Mouse (Mus musculus) neural tube, embryonic 11.5 days (tissue): ENCODE data around the gene Hnrnpk. TPM values are rescaled to one million over a fixed set of nuclear protein-coding genes. Genes with fewer than 3 reads are reported as not detected.

Experiments used
- ATAC-seq: fragments of 200-750 bp; cut with Nextera tagmentation; 2 replicates; pipeline ENCODE4 v1.8.0; 2017; ENCODE audit warnings: moderate number of reproducible peaks, mild to moderate bottlenecking, moderate TSS enrichment, moderate library complexity; ENCODE audit not compliant: insufficient read depth, low FRiP score, low TSS enrichment
- DNase-seq: peaks from one replicate; pipeline ENCODE4 v3.0.0-alpha.2; 2015; ENCODE audit warnings: low spot score
- H3K27ac ChIP-seq: fragments of 300-500 bp; sonication (generic); 2 replicates; pipeline ENCODE4 v1.5.1; 2014; ENCODE audit warnings: low read depth, mild to moderate bottlenecking, low read length
- H3K27me3 ChIP-seq: fragments of 300-500 bp; sonication (generic); 2 replicates; pipeline ENCODE4 v1.6.1; 2014; ENCODE audit warnings: mild to moderate bottlenecking, low read length, mixed read lengths; ENCODE audit not compliant: control insufficient read depth, insufficient read depth
- H3K36me3 ChIP-seq: fragments of 300-500 bp; sonication (generic); 2 replicates; pipeline ENCODE4 v1.6.1; 2014; ENCODE audit warnings: mild to moderate bottlenecking, low read length, moderate library complexity, mixed read lengths; ENCODE audit not compliant: control insufficient read depth, insufficient read depth
- H3K4me1 ChIP-seq: fragments of 300-500 bp; sonication (generic); 2 replicates; pipeline ENCODE4 v1.6.1; 2014; ENCODE audit warnings: low read length, mixed read lengths; ENCODE audit not compliant: control insufficient read depth, insufficient read depth
- H3K4me2 ChIP-seq: fragments of 300-500 bp; sonication (generic); 2 replicates; pipeline ENCODE4 v1.6.1; 2014; ENCODE audit warnings: low read depth, mild to moderate bottlenecking, moderate library complexity
- H3K4me3 ChIP-seq: fragments of 300-500 bp; sonication (generic); 2 replicates; pipeline ENCODE4 v1.5.1; 2014; ENCODE audit warnings: low read depth, low read length
- H3K9ac ChIP-seq: fragments of 300-500 bp; sonication (generic); 2 replicates; pipeline ENCODE4 v1.6.1; 2014; ENCODE audit warnings: mild to moderate bottlenecking, low read length
- H3K9me3 ChIP-seq: fragments of 300-500 bp; sonication (generic); 2 replicates; pipeline ENCODE4 v1.6.1; 2016; ENCODE audit warnings: low read length; ENCODE audit not compliant: control insufficient read depth
- WGBS: fragments of 180-500 bp; shearing (Covaris S2); extraction: QIAGEN DNeasy Blood & Tissue Kit; methylation state at CpG from one replicate; pipeline ENCODE4 v1.1.7; 2014; 5-methylcytosine and 5-hydroxymethylcytosine counted together
- microRNA counts: library from miRNA; unstranded; fragments of <30 nt; microRNA quantifications from one replicate; lab custom pipeline; 2015
- microRNA-seq: library from miRNA; unstranded; fragments of <30 nt; microRNA quantifications from one replicate; pipeline ENCODE4, GENCODE M21; 2016
- polyA plus RNA-seq: library from polyadenylated mRNA; unstranded; fragments of >200 nt; fragmentation: Nextera tagmentation; extraction: Ambion mirVana; gene quantifications from 2 replicates; pipeline ENCODE4 v1.2.1, GENCODE M21; 2014

The Hnrnpk gene
- polyA plus RNA-seq, 1 experiment from 2014 or later, result 2,440 TPM

DNA sequence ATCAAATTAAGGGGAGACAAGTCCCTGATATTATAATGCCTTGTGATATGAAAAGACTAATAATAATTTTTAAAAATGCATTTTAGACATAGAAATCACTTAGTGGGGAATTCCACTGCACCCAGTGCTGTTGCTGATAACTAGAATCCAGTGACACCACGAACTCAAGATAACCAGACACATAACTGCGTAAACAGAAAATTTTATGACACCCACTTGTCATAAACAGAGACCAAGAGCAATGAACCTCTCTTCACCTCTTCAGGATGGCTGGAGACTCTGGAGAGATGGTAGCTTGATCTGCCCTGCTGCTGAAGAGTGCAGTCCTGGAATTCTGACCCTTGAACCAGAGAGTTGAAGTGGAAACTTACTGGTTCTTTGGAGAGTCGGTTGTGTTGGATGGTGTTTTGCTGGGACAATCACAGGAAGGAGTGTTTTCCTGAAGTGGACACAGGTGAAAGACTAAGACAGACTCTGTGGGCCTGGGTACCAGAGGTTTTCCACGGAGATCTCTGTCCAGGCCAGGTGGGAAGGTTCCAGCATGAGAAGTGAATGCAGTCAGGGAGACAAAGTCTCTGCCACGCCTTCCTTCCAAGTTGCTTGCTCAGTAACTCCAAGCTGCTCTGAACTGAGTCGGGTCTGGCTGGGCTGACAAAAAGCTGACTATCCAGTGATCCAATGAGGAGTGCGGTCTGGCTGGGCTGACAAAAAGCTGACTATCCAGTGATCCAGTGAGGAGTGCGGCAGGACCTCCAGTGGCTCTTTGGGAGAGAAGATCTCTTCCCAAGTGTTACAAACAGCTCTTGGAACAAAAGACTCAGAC, 38.6 kb downstream of the Hnrnpk start:
- Histone ChIP-seq H3K4me2 (no peak overlapping the region), H3K27me3 (no peaks in the 10 kb centered on the region), H3K36me3 (no peaks in the 10 kb centered on the region), H3K9me3 (no peaks in the 10 kb centered on the region), H3K4me1 (no peaks in the 10 kb centered on the region), H3K27ac (no peak overlapping the region), H3K9ac (no peak overlapping the region), H3K4me3 (no peak overlapping the region)
- ATAC-seq (no peak), DNase-seq (no peak)
- WGBS, result 89% methylated on average over 8 of the region's 8 CpGs

DNA sequence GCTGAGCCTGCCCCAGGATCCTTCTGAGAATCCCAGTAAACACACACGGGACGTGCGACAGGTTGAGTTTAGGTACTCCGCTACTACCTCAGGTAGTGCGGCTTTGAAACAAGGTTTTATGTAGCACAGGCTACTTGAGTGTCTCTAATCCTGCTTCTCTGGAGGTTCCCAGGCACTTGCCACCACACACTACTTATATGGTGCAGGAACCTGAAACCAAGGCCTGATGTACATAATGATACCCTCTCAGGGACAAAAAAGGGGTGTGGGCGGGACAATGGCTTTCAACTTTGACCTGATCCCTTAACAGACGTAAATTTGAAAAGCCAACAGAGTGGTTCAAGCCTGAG, 43.9 kb downstream of the Hnrnpk start:
- Histone ChIP-seq H3K9me3 (no peaks in the 10 kb centered on the region), H3K4me2 (peak overlapping the region; percentile 90), H3K9ac (no peak overlapping the region), H3K27me3 (no peaks in the 10 kb centered on the region), H3K4me1 (no peaks in the 10 kb centered on the region), H3K27ac (no peak overlapping the region), H3K4me3 (peak overlapping the region; percentile 63), H3K36me3 (no peaks in the 10 kb centered on the region)
- DNase-seq, result no peak
- 6% methylated on average over 7 of the region's 7 CpGs for WGBS
- ATAC-seq, result peak; percentile 61

DNA sequence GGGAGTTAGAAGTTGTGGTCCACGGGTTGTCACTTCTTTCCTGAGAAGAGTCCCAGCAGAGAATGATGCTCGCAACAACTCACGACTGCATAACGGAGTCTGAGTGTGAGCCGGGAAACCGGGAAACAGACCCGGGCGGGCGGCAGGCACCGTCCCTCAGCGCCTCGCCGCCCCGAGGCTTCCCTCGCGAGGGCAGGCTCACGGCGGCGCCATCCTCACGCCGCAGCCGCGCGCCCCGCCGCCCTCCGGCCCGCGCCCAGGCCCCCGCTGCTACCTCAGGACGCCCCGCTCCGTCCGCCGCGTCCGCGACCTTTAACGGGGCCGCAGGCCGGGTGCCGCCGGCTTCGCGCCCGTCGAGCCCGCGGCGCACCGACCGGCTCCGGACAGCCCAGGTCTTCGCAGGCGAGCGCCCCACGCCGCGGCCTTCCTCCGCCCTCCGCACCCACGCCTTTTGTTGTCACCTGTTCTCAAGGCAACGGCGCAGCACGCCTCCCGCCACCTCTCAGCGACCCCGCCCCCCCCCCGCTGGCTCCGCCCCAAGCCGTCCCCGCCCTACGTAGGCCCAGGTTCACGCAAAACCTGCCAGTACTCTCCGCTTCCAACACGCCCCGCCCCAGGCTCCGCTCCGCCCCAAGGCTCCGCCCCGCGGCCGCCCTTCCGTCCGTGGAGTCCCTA, 44.4 kb downstream of the Hnrnpk start, which contains the start of gene Kif27:
TSS of gene Kif27 (minus strand) at position 494 of the 675 bp plus-strand sequence.
- H3K4me1 ChIP-seq, result no peaks in the 10 kb centered on the region
- DNase-seq, result peak; percentile 90
- H3K4me2 ChIP-seq, result peak within 1 kb of the TSS; percentile 90
- H3K27me3 ChIP-seq, result no peaks in the 10 kb centered on the region
- under 1% methylated on average over 45 of the region's 85 CpGs for WGBS
- no peaks in the 10 kb centered on the region for H3K36me3 ChIP-seq
- peak within 1 kb of the TSS; percentile 63 for H3K4me3 ChIP-seq
- ATAC-seq, result peak; percentile 94
- H3K27ac ChIP-seq, result no peak within 1 kb of the TSS
- no peaks in the 10 kb centered on the region for H3K9me3 ChIP-seq
- peak within 1 kb of the TSS; percentile 67 for H3K9ac ChIP-seq

DNA sequence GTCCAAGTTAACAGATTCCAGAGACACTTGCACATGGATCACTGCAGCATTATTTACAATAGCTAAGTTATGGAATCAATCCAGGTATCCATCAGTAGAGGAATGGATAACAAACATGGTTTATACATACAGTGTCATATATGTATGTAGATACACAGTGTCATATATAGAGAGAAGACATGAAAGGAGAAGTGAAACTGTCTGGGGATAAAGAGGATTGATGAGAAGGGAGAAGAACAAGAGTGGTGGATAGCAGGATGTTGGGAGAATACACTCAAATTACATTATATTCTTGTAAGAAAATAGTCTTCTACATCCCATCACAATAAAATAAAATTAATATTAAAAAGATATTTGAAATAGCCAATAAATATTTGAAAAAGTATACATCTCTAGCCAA, 50.1 kb downstream of the Hnrnpk start:
- H3K27me3 ChIP-seq, result no peaks in the 10 kb centered on the region
- no peak overlapping the region for H3K9ac ChIP-seq
- no peak overlapping the region for H3K4me2 ChIP-seq
- no peaks in the 10 kb centered on the region for H3K9me3 ChIP-seq
- no peaks in the 10 kb centered on the region for H3K4me1 ChIP-seq
- no peak overlapping the region for H3K4me3 ChIP-seq
- DNase-seq (no peak), ATAC-seq (no peak)
- no peaks in the 10 kb centered on the region for H3K36me3 ChIP-seq
- no peak overlapping the region for H3K27ac ChIP-seq

DNA sequence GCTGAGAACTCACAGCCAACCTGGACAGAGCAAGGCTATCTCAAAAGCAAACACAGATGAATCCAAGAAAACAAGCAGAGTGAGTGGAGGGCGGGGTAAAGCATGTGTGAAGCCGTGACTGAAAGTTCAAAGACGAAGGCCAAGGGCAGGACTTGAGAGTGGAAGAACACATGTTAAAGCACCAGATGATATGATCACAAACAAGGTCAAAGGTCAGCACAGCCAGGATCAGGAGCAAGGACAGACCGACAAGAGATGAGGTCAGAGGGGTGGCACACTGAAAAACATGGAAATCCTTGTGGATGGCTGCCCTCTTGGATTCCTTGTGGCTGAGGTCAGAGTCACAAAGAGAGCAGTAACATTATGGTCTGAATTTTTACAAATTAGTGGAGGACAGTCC, 52.5 kb downstream of the Hnrnpk start:
- Histone ChIP-seq H3K27me3 (no peaks in the 10 kb centered on the region), H3K4me2 (no peak overlapping the region), H3K9ac (no peak overlapping the region), H3K36me3 (no peaks in the 10 kb centered on the region), H3K27ac (no peak overlapping the region), H3K4me3 (no peak overlapping the region), H3K4me1 (no peaks in the 10 kb centered on the region), H3K9me3 (no peaks in the 10 kb centered on the region)
- ATAC-seq (no peak), DNase-seq (no peak)
- WGBS, result 55% methylated on average over 4 of the region's 4 CpGs

DNA sequence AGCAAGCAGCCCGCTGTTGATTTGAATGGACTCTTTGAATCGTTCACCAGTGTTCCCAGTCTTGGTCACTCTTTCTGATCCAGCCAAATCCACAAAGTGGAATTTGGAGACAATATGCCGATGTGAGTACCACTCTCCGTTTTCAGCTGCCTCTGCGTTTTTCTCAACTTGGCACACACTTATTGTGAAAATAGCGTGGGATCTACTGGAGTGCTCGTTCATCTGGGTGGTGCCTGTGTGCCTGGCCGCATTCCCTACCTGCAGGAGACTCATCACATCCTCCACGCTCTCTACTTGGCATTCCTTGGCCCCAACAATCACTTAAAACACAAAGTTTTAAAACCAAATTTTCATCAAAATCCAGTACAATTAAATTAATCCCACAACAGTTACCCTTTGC, 58.6 kb downstream of the Hnrnpk start:
- H3K4me3 ChIP-seq, result no peak overlapping the region
- no peak overlapping the region for H3K9ac ChIP-seq
- no peaks in the 10 kb centered on the region for H3K36me3 ChIP-seq
- no peak for DNase-seq
- H3K9me3 ChIP-seq, result no peaks in the 10 kb centered on the region
- WGBS, result 90% methylated on average over 9 of the region's 9 CpGs
- H3K4me2 ChIP-seq, result no peak overlapping the region
- ATAC-seq, result no peak
- no peaks in the 10 kb centered on the region for H3K4me1 ChIP-seq
- H3K27ac ChIP-seq, result no peak overlapping the region
- no peaks in the 10 kb centered on the region for H3K27me3 ChIP-seq

MicroRNAs within 50 kb of the gene (microRNA counts, 519-probe panel; counts per million panel counts)
- 2,649 counts per million, percentile 61 among the panel's probes with 10 or more counts for microRNA mmu-miR-7a (lab: Ali Mortazavi, UCI)

Small RNA genes within 50 kb of the gene (microRNA-seq; reads per million reads assigned to microRNA genes)
- 192 reads per million, percentile 59 among the genes with 10 or more reads in this experiment for gene Mir7-1

Other genes with a start within 250 kb of the Hnrnpk start
- 46.3 and 54.4 TPM in 2 replicates for gene Idnk, start 245.7 kb downstream of the Hnrnpk start, polyA plus RNA-seq
- 160 and 170 TPM in 2 replicates for gene Ubqln1, start 187.7 kb downstream of the Hnrnpk start, polyA plus RNA-seq
- gene Gkap1, start 127.6 kb downstream of the Hnrnpk start, polyA plus RNA-seq, result 40.4 and 44.9 TPM in 2 replicates
- 1.0 and 1.7 TPM in 2 replicates for gene Kif27, start 44.2 kb downstream of the Hnrnpk start, polyA plus RNA-seq
- 31.2 and 32.2 TPM in 2 replicates for gene 2210016F16Rik, start 18.1 kb downstream of the Hnrnpk start, polyA plus RNA-seq
- gene Rmi1, start 1.1 kb downstream of the Hnrnpk start, polyA plus RNA-seq, result 29.8 and 32.1 TPM in 2 replicates
- not detected in 2 replicates for gene Slc28a3, start 207.5 kb upstream of the Hnrnpk start, polyA plus RNA-seq